Mouse (Mus musculus) regulatory T cell (primary cell): ENCODE data around the gene Naa15.
"Not testable (repeated sequence)": the region's sequence is repeated elsewhere in the genome, so short reads cannot be mapped to it uniquely, and the experiment has no call there.

Source experiments
- in situ Hi-C: fragments of 300-600 bp; cut with MboI, MseI; formaldehyde crosslinking; loops from one replicate; pipeline ENCODE4 v1.15.1; 2025; ENCODE audit warnings: high pct_unique_total_duplicates

Gene Naa15

GRCm38 (mm10) chr3:51394881-51395280, 20.1 kb upstream of the Naa15 start:
- in situ Hi-C loops: no loop called here

DNA sequence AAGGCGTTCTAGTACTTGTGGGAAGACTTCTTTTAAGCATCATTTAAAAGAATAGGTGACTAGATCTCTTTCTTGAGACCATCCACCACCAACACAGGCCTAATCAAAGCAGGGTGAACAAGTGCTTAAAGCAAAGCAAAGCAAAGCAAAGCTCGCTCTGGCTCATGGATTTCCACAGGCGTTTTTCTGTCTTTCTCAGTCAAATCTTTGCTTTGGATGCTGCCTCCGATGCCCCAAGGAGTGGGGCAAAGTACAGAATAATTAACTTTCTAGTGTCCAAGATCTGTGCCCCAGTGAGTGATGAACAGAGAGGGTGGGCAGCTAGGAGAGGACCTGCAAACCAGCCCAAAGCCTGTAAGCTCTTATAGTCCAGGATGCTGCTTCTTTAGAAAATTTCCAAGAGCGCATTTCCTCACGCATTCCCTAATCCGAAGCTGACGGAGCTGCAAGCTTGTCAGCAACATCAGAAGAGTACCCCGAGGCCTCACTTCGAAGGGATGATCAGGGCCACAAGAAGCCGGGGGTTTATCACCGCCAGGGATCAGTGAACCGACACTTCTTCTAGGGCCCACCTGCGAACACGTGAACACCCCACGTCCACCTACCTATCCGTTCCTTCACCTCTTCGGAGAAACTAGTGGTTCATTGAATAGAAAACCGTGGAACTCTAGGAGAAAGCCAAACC, 19.3 kb upstream of the Naa15 start:
- in situ Hi-C loops: no loop called here

DNA sequence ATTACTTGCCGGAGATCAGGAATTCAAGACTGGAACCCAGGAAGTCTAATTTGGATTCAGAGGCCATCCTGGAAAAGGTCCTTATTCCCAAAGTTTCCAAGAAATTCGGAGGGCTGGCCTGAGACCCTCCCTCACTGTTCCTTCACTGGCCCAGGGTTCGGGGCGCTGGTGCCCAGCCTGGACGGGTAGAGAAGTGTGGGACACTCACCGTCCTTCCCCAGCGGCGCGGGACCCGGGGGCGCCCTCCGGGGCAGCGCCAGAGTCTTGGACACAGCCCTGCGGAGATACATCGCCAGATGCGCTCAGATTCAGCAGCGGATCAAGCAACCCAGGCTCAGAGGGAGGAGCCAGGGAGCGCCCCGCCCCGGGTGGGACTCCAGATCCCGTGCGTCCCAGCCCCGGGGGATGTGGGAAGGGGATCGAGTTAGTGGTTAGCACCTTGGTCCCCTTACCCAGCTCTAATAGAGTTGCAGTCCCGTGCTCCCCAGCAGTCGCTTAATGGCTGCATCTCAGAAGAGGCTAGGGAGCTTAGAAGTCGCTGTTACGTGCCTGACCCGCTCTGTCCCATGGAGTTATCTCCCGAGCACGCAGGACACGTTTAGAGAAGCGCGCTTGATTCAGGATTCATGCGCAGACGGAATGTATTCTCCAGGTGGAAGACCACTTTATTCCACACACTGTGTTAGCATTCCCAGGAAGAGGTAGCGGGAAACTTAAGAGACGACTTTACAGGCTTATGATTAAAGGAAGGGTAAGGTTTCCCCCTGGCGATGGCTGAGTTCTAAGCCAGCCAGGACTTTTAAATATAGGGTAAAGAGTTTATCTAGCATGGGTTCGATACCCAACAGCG, 18.5 kb upstream of the Naa15 start, which contains the start of gene Mgarp:
Mgarp (minus strand) TSS at position 520 of the 850 bp plus-strand sequence.
- in situ Hi-C loops: no loop called here

DNA sequence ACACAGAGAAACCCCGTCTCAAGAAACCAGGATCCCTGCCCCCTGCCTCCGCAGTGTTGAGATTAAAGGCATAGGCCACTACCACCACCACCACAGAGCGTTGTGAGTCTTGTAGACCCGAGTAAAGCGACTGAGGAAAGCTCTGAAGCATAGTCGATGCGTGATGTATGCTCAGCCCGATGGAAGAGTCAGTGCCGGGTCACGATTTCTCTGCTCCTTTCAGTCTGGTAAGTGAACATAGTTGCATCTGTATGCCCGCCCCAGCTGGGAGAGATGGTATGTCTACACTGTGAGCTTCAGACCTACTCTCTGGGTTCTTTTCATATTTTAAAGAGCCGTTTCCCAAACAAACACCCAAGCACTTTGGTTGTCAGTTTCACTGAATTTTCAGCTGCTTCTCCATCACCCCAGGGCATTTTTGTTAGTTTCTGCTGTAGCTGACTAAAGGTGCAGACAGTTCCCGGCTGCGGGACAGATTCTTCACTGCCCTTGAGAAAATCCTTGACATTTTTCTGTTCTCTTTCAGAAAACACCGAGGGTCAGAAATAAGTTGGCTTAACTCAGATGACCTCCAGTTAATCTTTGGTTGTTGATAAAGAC, 17.1 kb upstream of the Naa15 start:
- in situ Hi-C loops: no loop called here

GRCm38 (mm10) chr3:51398667-51399066, 16.3 kb upstream of the Naa15 start:
- in situ Hi-C loops: no loop called here

DNA sequence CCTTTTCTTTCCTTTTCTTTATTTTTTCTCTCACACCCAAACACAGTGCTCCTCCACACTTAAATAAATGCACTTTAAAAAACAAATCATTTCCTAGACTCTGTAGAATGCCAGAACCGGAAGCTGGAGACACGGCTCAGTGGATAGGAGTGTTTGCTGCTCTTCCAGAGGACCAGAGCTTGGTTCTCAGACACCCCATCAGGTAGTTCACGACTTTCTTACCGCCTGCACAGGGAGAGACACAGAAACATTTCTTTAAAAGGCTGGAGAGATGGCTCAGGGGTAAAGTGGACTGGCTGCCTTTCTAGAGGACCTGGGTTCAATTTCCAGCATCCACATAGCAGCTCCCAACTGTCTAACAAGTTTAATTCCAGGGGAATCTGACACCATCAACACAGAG, 15.4 kb upstream of the Naa15 start:
- in situ Hi-C loops: no loop called here

DNA sequence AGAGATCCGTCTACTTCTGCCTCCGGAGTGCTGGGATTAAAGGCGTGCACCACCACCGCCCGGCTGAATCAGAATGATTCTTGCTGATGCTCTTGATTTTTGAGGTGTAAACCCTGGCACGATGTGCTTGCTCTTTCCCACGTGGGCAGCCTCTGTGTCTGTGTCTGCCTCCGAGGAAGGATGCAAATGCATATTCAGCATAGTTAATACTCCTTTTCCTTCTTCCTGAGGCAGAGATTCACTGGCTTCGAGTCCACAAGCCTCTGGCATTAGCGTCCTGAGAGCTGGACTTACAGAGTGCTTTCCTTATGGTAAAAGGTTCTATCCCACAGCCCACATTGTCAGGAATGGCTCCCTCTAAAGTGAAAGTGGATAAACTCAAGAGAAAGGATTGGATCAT, 14.3 kb upstream of the Naa15 start:
- in situ Hi-C loops: no loop called here

DNA sequence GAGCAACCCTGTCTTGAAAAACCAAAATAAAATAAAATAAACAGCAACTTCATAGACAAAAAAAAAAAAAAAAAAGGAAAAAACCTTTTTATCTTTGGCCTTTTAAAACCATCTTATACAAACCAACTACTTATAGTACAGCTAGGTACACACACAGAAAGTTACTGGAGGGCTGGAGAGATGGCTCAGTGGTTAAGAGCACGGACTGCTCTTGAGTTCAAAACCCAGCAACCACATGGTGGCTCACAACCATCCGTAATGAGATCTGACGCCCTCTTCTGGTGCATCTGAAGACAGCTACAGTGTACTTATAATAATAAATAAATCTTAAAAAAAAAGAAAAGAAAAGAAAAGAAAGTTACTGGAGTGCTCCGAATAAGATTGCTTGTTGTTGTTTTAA, 12.9 kb upstream of the Naa15 start:
- in situ Hi-C loops: not testable (repeated sequence)

DNA sequence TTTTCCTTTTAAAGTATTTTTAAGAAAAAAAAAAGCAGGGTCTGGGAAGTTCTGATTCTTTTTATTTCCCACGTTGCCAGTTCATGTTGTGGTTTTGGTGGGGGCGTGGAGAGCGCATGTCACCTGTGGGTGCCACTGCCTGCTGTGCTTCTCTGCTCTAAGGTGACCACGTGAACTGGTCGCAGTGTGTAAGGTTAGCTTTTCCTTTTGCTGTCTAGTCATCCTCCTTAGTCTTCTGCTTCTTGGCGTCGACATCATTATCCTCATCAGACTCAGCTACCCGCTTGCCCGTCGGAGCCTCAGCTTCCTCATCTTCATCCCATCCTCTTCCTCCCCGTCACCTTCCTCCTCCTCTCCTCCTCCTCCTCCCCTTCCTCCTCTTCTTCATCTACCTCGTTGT, 12.3 kb upstream of the Naa15 start:
- in situ Hi-C loops: no loop called here

DNA sequence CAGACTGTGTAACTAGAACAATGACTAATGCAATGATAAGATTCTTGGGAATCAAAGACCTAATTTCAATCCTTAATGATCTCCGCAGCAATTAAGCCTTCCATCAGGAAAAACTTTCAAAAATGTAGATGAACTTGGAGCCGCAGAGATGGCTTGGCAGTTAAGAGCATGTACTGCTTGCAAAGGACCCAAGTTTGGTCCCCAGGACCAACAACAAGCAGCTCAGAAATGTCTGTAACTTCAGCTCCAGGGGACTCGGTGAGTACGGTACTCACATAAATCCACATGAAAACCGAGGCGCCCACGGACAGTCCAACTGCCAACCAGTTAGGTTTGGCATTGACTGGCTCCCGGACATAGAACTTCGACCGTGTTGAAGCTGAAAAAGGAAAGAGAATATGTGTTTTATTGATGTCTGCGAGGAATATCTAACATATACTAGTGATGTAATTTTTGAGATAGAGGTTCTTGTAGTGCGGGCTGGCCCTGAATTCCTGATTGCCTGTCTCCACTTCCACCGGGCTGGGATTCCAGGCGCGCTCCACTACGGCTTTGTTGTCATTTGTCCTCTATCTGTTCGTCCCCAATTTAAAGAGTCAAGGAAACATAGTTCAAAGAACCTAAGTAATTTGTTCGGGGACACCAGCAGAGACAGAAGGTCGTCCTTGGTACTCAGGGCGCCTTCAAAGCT, 6.9 kb upstream of the Naa15 start:
- in situ Hi-C loops: no loop called here

DNA sequence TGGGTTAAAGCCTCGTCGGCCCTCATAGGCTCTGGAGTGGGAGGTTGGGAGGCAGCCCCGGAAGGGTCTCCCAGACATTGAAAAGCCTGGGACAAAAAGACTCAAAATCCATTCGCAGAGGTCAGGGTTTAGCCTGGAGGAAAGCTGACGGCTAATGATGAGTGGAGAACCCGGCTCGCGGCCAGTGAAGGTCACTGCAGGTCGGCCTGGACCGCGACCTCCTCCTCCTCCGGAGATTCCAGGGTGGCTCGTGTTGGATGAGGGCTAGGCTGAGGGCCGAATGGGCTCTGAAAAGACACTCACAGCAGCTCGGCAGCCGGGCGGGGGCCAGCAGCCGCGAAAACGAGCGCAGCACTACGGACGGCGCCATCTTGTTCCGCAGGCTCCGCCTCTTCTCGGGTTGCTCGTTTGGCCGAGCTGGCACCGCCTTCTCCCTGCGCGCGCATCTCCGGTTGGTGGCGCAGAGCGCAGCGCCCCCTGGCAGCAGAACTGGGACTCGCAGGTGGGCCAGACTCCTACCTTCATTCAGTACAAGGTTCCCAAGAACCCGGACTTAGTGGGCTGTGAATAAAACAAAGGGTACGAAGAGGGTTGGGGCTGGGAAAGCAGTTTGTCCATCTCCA, 6.3 kb upstream of the Naa15 start, which contains the start of gene Ndufc1:
Ndufc1 (minus strand) TSS at position 428 of the 623 bp plus-strand sequence.
- in situ Hi-C loops: no loop called here

GRCm38 (mm10) chr3:51412457-51412856, 2.5 kb upstream of the Naa15 start:
- in situ Hi-C loops: no loop called here

- in situ Hi-C loops: no loop called here
These were observed 1.7 kb upstream of the Naa15 start for GRCm38 (mm10) chr3:51413276-51413675.

DNA sequence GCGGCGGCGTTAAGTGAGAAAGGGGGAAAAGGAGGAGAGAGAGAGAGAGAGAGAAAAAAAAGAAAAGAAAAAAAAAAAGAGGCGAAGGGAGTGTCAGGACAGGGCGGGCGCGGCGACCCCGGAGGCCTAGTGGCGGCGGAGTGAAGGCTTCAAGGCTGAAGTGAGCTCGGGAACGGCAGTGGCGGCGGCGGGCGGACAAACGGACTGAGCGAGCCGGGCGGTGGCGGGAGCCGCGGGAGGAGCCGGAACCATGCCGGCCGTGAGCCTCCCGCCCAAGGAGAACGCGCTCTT, 1.1 kb downstream of the Naa15 start:
- in situ Hi-C loops: no loop called here

GRCm38 (mm10) chr3:51416364-51417134, 1.6 kb downstream of the Naa15 start:
- in situ Hi-C loops: no loop called here

DNA sequence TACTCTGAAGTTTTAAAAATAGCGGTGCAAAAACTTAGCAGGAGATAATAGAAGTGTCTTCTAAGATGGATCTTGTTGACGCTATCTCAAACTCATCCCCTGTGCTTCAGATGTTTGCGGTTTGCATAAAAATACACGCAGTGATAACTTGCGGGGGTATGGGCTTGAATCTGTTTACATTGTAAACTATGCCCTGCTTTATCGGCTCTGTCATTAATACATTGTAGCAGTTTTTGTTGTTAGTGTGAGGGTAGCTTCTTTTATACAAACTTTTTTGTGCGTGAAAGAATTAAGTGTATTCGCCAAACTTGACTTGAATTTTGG, 2.1 kb downstream of the Naa15 start:
- in situ Hi-C loops: no loop called here

DNA sequence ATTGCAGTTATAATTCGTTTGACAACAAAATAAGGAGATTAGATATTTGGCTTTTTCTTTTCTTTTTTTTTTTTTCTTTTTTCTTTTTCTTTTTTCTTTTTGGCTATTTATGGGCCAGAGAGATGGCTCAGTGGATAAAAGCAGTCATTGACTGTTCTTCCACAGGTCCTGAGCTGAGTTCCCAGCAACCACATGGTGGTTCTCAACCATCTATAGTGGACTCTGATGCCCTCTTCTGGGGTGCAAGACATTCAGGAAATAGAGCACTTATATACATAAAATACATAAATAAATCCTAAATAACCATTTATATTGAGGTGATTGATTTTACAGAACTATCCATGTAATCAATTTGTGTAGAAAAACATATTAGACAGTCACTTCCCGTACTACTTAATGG, 2.5 kb downstream of the Naa15 start:
- in situ Hi-C loops: no loop called here

DNA sequence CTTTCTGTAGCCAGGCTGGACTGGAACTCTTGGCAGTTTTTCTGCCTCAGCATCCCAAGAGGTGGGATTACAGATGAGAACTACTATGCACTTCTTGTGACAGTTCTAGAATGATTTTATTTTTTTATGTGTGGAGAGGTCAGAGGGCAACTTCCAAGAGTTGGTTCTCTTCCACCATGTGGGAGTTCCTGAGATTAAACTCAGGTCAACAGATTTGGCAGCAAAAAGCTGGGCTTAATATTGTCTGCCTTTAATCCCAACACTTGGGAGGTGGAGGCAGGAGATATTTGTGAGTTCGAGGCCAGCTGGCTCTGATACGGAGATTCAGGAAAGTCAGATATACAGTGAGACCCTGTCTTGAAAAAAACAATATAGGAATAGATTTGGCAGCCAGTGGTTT, 3.0 kb downstream of the Naa15 start:
- in situ Hi-C loops: no loop called here

DNA sequence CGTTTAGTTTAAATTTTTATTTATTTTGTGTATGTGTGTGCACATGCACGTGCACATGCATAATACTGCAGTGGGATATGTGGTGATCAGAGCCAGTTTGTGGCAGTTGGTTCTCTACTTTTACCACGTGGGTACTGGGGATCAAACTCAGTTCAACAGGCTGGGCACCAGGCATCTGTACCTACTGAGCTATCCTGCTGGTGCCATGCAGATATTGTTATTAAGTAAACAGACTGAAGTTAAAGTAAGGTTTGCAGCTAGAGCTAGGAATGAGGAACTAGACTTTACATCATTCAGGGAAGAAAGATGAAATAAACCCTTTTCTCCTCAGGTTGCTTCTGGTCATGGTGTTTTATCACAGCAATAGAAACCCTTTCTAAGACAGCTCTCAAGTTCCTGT, 7.0 kb downstream of the Naa15 start:
- in situ Hi-C loops: no loop called here

DNA sequence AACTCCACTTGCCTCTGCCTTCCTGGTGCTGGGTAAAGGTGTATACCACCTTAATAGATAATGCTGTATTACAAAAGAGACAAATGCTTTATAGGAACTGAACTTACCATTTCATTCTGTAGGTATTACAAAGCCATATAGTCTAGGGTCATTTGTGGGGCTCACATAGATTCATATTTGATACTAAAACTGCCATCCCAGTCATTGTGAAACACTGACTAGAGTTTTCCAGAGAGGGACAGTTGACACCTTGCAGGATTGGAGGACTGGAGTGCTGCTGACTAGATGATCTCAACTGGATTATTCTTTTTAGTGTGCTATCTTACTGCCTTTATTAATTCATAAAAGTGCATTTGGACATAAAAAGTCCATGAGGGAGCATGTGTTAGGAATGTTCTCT, 10.4 kb downstream of the Naa15 start:
- in situ Hi-C loops: no loop called here

- in situ Hi-C loops: not testable (repeated sequence)
These were observed 19.4 kb downstream of the Naa15 start for GRCm38 (mm10) chr3:51434364-51434763.
